Mouse (Mus musculus) lung, postnatal 0 days (tissue): Measurements from ENCODE around the gene Ccdc117.

Source experiments
- CTCF ChIP-seq: IDR thresholded peaks from 2 replicates; pipeline ENCODE4 v1.5.1; 2016; ENCODE audit warnings: antibody characterized with exemption, mild to moderate bottlenecking
- EP300 ChIP-seq: IDR thresholded peaks from 2 replicates; pipeline ENCODE4 v1.6.1; 2016; ENCODE audit warnings: antibody characterized with exemption, mild to moderate bottlenecking, control low read depth

DNA sequence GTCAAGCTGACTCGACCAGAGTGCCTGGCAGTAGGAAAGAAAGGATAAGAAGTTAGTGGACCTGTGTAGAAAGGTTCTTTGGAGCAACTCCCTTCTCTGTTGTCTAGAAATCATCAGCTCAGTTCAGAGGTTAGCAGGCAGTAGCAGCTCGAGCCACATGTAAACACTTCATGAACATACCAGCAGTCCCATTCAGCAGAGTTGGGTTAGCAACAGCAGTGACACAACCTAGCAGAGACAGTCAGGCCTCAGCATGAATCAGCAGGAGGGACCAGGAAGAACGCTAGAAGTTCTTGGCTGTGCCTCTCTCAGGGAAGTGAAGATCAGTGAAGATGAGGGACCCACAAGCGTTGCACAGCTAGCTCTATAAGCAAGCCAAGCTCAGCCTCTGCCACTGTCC, 3.5 kb upstream of the Ccdc117 start:
- TF ChIP-seq CTCF (no peak), EP300 (no peak)
